11 mouse cellular contexts compared by ENCODE assay signal in the genomic region with DNA sequence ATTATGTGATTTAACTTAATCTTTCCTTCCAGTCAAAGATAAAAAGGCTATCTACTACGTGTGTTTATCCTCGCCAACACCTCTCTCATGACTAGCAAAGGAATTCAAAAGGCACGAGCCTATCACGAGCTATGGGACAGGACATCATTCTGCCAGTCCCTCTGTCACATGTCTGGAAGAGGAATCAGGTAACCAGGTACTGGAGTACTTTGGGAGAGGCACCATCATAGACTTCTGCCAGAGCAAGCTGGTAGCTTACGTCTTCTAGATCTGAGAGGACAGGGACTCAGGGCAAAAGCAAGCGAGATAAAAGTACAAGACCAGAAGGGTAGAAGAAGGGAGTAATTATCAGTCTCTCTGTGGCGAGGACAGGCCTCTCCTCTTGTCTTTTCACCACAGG.
"Had no signal": no experiment of that assay in that cellular context is flagged by ENCODE, and none has a peak within 500 bp of the region (broad histone marks: within the 10 kb centered on the region; RNA-seq: fewer than 3 reads in every experiment).

No protein-coding gene starts in this region.

- H3K4me2 ChIP-seq: neural tube, embryonic 13.5 days; neural tube, embryonic 15.5 days; stomach, embryonic 15.5 days had no signal

- H3K4me3 ChIP-seq: neural tube, embryonic 13.5 days; neural tube, embryonic 15.5 days; stomach, embryonic 15.5 days had no signal

- DNase-seq: retina, postnatal 1 day; right cerebral cortex, adult 18-20 months; right cerebral cortex, postnatal 14 days; right cerebral cortex, postnatal 25 days; right cerebral cortex, postnatal 4 days; spleen, adult 18-20 months; thymus, adult 18-20 months had no signal

- H3K9ac ChIP-seq: neural tube, embryonic 13.5 days; neural tube, embryonic 15.5 days; stomach, embryonic 15.5 days had no signal

- H3K27ac ChIP-seq: neural tube, embryonic 13.5 days; neural tube, embryonic 15.5 days; stomach, embryonic 15.5 days; stomach, postnatal 0 days had no signal

- H3K4me1 ChIP-seq: neural tube, embryonic 13.5 days; neural tube, embryonic 15.5 days; stomach, embryonic 15.5 days had no signal

- H3K36me3 ChIP-seq: neural tube, embryonic 13.5 days; neural tube, embryonic 15.5 days; stomach, embryonic 15.5 days had no signal

- H3K27me3 ChIP-seq: neural tube, embryonic 13.5 days; neural tube, embryonic 15.5 days; stomach, embryonic 15.5 days had no signal

- H3K9me3 ChIP-seq: neural tube, embryonic 13.5 days; neural tube, embryonic 15.5 days; stomach, embryonic 15.5 days had no signal
